Mouse (Mus musculus): ENCODE measurements around the gene Adra1d.

Gene Adra1d

DNA sequence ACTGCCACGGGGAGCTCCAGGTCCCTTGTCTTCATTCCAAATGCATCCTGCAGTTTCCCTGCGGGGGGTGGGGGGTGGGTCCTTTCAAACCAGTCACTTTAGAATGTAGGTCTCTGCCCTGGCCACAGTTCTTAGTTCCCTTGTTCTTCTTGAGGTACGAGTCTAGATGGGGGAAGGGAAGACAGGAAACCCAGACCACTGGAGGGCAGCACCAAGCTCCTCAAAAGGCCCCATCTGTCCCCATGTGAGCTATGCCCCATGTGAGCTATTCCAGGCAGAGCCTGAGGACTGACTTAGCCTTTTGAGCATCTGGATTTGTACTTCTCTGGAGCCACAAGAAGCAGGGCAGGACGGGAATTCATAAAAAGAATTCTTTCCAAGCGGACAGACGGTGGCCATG lies 19.6 kb downstream of the Adra1d start:
- in situ Hi-C loops (cut with MboI, MseI), result loop anchor here in 1 of 2 experiments (5.0 to 10.0 kb wide), 2 partner anchors 270 to 592 kb away; no protein-coding TSS in a partner anchor

DNA sequence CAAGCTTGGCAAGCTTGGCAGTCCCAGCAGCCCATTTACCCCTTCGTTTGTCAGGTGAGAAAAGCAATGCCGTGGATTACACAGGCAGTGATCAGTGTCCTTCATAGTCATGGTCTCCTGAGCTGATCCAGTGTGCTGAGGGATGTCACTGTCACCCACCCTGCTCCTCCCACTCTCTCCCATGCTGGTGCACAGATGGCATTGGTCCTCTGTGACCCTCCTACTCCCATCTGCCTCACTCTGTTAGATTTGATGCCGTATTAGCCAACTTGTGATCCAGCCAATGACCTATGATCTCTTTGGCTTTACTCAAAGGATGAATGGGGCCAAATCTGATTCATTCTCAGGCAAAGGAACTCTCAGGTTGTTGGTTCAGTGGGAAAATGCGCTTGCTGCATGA lies 20.4 kb downstream of the Adra1d start:
- in situ Hi-C loops (cut with MboI, MseI), result loop anchor here in 1 of 2 experiments (5.0 to 10.0 kb wide), 2 partner anchors 271 to 593 kb away; no protein-coding TSS in a partner anchor

DNA sequence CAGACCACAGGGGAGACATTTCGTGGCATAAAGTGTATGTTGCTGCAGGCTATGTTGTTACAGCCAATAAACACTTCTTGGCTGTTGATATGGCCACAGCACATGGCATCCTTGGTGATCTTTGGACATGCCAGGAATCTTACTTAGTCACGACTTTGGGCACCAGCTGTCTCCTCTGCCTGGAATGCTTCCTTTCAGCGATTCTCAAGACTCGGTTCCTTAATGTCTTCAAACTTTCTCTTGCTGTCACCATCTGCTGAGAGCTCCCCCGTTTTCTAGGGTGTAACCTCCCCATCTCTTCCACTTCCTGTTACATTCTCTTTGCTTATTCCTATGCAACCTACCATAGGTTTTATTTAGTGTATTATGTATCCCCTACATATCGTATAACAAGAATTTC lies 22.3 kb downstream of the Adra1d start:
- in situ Hi-C loops (cut with MboI, MseI), result loop anchor here in 1 of 2 experiments (5.0 to 10.0 kb wide), 2 partner anchors 273 to 595 kb away; no protein-coding TSS in a partner anchor

DNA sequence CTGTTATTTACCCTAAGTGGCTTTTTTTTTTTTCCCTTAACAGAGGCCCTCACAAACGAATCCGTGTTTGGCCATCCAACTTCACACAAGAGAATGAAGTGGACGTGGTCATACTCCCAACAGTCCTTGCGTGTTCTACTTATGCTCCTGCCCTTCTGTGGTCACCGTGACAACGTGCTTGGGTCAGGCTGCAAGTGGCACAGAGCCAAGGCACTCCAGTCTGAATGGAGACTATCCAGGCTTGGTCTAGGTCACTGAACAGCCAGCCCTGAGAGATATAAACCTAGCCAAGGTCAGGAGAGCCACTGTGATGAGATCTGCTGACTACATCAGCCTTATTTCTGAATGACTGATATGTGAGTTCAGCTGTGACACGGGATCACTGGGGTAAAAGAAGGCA lies 23.7 kb downstream of the Adra1d start:
- in situ Hi-C loops (cut with MboI, MseI), result no loop called here

DNA sequence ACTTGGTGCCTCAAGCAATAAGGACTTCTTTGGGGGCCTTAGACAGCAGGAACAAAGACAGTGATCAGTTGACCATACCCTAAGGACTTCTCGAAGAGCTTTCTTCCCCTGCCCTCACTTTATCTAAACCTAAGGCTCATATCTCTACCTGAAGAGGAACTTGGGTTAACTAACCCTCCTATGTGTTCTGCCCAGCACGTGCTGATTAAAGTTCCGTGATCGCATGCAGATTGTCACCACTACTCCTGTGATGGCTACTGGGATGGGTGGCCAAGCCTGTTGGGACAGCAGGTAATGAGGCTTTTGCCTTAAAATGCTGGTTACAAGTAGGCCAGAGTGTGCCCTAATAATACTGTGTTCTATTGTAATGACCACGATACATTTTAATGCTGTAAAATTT lies 26.9 kb downstream of the Adra1d start:
- in situ Hi-C loops (cut with MboI, MseI), result no loop called here

GRCm38 (mm10) chr2:131531271-131531670 lies 30.8 kb downstream of the Adra1d start:
- in situ Hi-C loops (cut with MboI, MseI), result no loop called here

- in situ Hi-C loops (cut with MboI, MseI), result no loop called here
Observed at GRCm38 (mm10) chr2:131530623-131531008, 31.5 kb downstream of the Adra1d start.

GRCm38 (mm10) chr2:131529898-131530622 lies 32.0 kb downstream of the Adra1d start:
- in situ Hi-C loops (cut with MboI, MseI), result no loop called here

DNA sequence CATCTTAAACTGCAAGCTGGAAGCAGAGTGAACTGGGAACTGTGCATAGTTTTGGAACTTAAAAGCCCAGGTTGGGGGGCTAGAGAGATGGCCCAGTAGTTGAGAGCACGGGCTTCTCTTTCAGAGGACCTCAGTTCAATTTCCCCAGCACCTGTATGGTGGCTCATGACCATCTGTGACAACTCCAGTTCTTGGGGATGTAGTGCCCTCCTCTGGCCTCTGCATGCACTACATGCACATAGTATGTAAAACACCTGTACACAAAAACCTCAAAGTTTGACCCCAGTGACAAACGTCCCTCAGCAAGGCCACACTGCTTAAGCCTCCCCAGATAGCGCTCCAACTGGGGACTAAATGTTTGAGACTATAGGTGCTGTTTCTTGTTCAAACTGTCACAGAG lies 35.0 kb downstream of the Adra1d start:
- in situ Hi-C loops (cut with MboI, MseI), result no loop called here

- in situ Hi-C loops (cut with MboI, MseI), result no loop called here
Observed at GRCm38 (mm10) chr2:131520743-131521142, 41.3 kb downstream of the Adra1d start.

DNA sequence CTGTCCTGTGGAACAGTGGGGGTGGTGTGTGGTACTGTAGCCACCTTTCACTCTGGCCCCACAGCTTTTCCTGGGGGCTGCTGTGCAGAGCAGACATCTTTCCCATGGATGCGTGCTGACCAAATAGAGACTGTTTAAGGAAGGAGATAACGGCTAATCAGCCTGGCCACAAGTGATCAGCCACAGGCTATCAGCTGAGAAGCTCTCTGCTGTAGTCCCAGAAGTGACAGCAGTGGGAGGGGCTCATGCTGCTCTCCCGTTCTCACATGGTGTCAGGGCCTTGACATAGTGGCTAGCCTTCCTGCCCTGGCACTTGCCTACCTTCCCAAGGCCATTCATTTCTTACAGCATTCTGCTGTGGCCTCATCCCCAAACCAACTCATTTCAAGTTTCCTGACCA lies 43.3 kb downstream of the Adra1d start:
- in situ Hi-C loops (cut with MboI, MseI), result loop anchor here in 1 of 2 experiments (10.0 kb wide), 1 partner anchor 424 kb away; no protein-coding TSS in a partner anchor

DNA sequence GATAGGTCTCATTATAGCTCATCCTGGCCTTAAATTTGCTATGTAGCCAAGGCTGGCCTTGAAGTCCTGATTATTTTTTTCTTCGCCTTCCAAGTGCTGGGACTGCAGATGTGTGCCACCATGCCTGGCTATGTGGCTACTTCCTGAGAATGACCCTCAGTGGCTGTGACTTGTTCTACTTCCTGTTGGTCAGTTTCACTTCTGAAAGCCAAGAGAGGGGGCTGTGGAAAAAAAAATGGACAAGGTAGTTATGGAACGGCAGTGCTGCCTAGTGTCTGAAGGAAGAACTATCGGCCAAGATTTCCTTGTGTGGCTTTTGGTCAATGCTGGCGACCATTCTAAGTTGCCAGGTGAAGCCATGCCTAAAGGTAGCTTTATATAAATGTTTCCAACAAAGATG lies 44.5 kb downstream of the Adra1d start:
- in situ Hi-C loops (cut with MboI, MseI), result loop anchor here in 1 of 2 experiments (10.0 kb wide), 1 partner anchor 423 kb away; no protein-coding TSS in a partner anchor

DNA sequence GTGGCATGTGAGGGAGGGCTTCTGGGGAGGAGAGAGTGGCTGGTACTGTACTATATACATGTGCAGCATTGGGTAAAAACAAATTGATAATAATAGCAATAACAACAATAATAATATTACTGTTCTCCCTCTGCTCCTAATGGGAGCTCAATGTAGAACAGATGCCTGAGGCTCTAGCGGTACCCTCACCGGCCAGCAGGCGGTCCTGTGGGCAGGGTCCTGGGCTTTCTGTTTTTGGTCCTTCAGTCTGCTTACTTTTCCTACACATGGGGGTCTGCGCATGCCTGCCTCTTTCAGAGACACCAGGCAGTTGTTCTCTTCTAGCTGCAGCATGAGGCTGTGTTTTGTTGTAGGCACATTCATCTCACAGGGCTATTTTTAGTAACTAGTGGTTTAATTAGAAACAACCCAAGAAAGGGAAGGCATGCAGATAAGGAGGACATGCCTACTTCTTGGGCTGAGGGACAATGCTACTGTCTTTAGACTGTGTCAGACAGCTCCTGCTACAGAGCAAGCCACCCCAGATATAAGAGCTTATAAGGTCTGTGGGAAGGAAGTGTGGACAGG lies 47.9 kb downstream of the Adra1d start:
- in situ Hi-C loops (cut with MboI, MseI), result loop anchor here in 1 of 2 experiments (10.0 kb wide), 1 partner anchor 419 kb away; no protein-coding TSS in a partner anchor

GRCm38 (mm10) chr2:131513477-131513876 lies 48.6 kb downstream of the Adra1d start:
- in situ Hi-C loops (cut with MboI, MseI), result loop anchor here in 1 of 2 experiments (10.0 kb wide), 1 partner anchor 419 kb away; no protein-coding TSS in a partner anchor

- in situ Hi-C loops (cut with MboI, MseI), result loop anchor here in 1 of 2 experiments (10.0 kb wide), 1 partner anchor 416 kb away; no protein-coding TSS in a partner anchor
Observed at GRCm38 (mm10) chr2:131510531-131510930, 51.6 kb downstream of the Adra1d start.

- in situ Hi-C loops (cut with MboI, MseI), result loop anchor here (5.0 to 10.0 kb wide), 4 partner anchors 77 to 415 kb away; no protein-coding TSS in a partner anchor
Observed at GRCm38 (mm10) chr2:131509671-131510313, 52.3 kb downstream of the Adra1d start.

GRCm38 (mm10) chr2:131508501-131508900 lies 53.6 kb downstream of the Adra1d start:
- in situ Hi-C loops (cut with MboI, MseI), result loop anchor here (5.0 to 10.0 kb wide), 3 partner anchors 76 to 204 kb away; no protein-coding TSS in a partner anchor

DNA sequence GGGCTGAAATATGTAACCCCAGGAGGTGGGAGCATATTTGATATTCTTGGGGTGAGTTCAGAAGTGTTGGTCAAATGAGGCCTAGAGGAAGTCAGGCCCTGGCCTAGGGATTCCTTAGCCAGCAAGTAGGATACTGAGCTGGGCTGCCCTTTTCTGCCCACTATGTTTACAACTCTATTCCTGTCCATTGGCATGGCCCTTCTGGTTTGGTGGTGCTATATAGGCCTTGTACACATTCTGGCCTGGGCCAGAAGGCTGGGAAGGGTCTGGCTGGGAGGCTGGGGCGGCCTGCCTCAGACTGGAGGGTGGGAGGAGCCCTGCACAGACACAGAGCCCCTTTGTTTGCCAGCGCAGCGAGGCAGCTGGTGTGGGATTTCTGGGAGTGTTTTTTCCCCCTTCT lies 55.7 kb downstream of the Adra1d start:
- in situ Hi-C loops (cut with MboI, MseI), result loop anchor here (5.0 to 10.0 kb wide), 3 partner anchors 74 to 202 kb away; no protein-coding TSS in a partner anchor

GRCm38 (mm10) chr2:131505431-131505830 lies 56.7 kb downstream of the Adra1d start:
- in situ Hi-C loops (cut with MboI, MseI), result loop anchor here (5.0 to 10.0 kb wide), 3 partner anchors 73 to 201 kb away; no protein-coding TSS in a partner anchor

- in situ Hi-C loops (cut with MboI, MseI), result loop anchor here in 1 of 2 experiments (10.0 kb wide), 1 partner anchor 198 kb away; no protein-coding TSS in a partner anchor
Observed at GRCm38 (mm10) chr2:131502561-131502960, 59.5 kb downstream of the Adra1d start.

GRCm38 (mm10) chr2:131501886-131502285 lies 60.2 kb downstream of the Adra1d start:
- in situ Hi-C loops (cut with MboI, MseI), result loop anchor here in 1 of 2 experiments (10.0 kb wide), 1 partner anchor 197 kb away; no protein-coding TSS in a partner anchor

Measured in T-helper 17 cell (primary cell).